Mouse (Mus musculus): ENCODE results near the gene Glra2.
"Not testable (repeated sequence)": the region's sequence is repeated elsewhere in the genome, so short reads cannot be mapped to it uniquely, and the experiment has no call there.

Glra2 gene

GRCm38 (mm10) chrX:165326939-165327698 lies at the start of gene Glra2:
Gene Glra2 (minus strand): TSS chrX:165327393.
- no peak for DNase-seq (ENCODE audit: low spot score in 2 of 2)

DNA sequence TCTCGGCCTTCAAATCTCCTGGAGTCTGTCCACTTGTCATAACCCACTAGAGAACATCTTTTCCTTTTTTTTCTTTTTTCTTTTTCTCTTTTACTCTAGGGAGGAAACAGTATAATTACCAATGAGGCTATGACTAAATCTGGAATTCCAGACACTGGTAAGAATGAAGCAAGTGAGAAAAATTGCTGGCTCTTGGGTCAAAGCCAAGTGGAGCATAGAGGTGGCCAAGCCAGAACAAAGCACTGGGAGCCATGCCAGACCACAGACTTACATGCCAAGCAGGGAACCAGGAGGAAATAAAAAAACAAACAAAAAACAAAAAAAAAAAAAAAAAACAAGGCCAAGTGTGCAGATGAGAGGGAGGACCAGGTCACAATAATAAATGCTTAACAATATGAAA lies 35.6 kb upstream of the Glra2 start:
- DNase-seq (ENCODE audit: low spot score in 2 of 2): peak; percentile 2 to 16

GRCm38 (mm10) chrX:165344611-165345010 lies 17.4 kb upstream of the Glra2 start:
- DNase-seq (ENCODE audit: low spot score in 2 of 2): no peak

- no peak for DNase-seq (ENCODE audit: low spot score in 2 of 2)
Measured at GRCm38 (mm10) chrX:165327699-165328333, 623 bp upstream of the Glra2 start.

GRCm38 (mm10) chrX:165193550-165193949 lies 133.6 kb downstream of the Glra2 start:
- DNase-seq (ENCODE audit: low spot score in 2 of 2): no peak

DNA sequence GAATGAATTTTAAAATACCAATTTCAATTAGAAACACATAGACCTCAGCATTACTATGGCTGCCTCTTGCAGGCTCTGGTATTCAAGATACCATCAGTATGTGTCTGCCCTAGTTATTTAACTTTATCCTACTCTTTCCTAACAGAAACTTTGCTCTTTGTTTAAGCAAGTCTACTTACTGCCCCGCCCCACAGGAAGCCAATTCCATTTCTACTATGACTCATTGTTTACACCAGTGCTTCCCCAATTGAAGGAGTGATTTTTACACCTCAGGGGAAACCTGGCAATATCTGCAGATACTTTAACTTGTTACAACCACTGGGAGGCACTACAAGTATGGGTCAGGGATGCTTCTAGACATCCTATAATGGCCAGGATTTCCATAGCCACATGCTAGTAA lies 136.0 kb downstream of the Glra2 start:
- DNase-seq (ENCODE audit: low spot score in 2 of 2): no peak

DNA sequence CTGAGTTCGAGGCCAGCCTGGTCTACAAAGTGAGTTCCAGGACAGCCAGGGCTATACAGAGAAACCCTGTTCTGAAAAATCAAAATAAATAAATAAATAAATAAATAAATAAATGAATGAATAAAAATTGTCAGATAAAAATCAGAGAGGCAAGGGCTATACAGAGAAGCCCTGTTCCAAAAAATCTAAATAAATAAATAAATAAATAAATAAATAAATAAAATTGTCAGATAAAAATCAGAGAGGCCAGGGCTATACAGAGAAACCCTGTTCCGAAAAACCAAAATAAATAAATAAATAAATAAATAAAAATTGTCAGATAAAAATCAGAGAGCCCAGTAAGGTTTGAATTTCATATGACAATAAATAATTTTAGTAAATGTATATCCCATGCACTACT lies 144.2 kb downstream of the Glra2 start:
- DNase-seq (ENCODE audit: low spot score in 2 of 2): not testable (repeated sequence)

GRCm38 (mm10) chrX:165156549-165156948 lies 170.6 kb downstream of the Glra2 start:
- no peak for DNase-seq (ENCODE audit: low spot score in 2 of 2)

DNA sequence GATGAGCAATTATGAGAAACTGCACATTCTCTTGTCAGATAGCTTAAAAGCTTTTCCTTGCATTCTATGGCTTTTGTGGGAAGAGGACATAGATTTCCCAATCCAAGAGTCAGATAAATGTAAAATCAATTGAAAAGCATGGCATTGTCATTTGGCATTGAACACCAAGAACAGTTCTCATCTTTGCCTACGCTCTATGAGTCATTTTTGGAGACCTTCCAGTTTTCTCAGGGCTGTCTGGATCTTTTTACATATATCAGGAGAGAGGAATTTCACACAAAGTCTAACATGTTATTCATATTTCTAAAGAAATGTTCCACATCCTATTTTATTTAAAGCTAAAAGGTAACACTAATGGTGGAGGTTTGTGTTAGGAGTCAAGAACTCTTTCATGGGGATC lies 223.0 kb downstream of the Glra2 start:
- no peak for DNase-seq (ENCODE audit: low spot score in 2 of 2)
